Mouse (Mus musculus): ENCODE measurements at regions not wholly inside any gene's neighbourhood (a gene's known extent, or its start where the extent isn't known, plus 50 kb on each side); places are given as distances from the start of the nearest gene placed in this dataset.

DNA sequence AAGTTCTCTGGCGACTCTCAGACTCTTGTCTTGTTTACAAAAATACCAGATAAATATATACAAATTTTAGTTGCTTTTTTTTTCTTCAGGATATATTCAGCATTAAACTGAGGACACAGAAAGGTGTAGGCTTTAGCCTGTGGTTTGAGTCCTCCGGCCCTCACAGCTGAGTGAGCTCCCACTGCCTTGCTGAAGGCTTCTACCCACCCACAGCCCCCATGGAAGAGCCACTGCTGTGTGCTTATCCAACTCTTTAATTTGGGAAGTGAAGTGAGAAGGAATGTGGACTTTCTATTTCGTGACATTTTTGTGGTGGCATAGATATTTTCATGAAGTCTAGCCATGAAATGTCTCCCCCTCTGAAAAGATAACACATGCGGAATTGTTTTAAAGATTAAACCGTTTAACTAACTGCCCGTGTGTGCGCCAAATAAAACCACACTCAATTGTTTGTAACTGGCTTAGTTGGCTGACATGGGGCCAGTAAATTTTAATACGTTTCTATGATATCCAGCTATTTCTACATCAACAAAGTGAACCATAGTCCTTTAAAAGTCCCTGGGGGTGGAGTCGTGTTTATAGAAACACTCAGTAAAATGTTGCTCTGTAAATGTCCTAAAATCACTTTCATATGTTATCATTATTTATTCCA, 174.1 kb downstream of the Slc38a4 start:
- intact Hi-C loops (cut with DNase I): no loop called here

DNA sequence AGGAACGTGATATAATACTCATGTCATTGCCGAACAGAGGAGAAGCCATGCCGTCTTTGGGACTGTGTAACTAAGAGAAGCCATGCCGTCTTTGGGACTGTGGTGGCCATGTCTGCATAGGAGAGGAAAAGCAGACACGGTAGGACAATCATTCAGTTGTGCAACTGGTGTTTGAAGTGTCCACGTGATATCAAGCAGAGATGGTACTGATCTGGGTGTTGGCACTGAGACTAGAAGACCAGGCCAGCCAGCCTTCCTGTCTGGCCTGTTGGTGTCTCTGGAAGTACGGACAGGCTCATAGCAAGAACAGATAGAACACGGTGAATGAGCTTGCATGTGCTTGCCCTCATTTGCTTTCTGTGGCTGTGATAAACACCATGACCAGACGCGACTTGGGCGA, 175.7 kb downstream of the Slc38a4 start:
- intact Hi-C loops (cut with DNase I): no loop called here

DNA sequence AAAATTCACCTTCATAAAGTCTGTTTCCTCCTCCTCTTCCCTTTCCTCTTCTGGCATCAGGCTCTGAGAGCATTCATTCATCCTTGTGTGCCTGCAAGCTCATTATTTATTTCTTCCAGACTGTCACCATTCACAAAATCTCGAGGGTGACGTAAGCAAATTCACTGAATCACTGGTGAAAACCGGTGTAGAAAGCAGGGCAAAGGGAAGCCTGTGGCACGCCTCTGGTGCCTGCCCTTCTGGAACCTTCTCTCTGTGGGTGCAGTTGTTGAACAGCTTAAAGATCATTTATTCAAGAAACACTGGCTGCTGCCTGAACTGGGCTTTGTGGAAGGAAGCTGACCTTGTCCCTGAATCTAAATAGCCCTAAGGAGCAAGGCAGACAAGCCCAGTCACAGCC, 177.0 kb downstream of the Slc38a4 start:
- intact Hi-C loops (cut with DNase I): no loop called here

GRCm38 (mm10) chr15:96877931-96878330, 177.8 kb downstream of the Slc38a4 start:
- intact Hi-C loops (cut with DNase I): no loop called here

- intact Hi-C loops (cut with DNase I): no loop called here
These were observed 177.7 kb upstream of the Slc38a2 start for GRCm38 (mm10) chr15:96877271-96877670.

DNA sequence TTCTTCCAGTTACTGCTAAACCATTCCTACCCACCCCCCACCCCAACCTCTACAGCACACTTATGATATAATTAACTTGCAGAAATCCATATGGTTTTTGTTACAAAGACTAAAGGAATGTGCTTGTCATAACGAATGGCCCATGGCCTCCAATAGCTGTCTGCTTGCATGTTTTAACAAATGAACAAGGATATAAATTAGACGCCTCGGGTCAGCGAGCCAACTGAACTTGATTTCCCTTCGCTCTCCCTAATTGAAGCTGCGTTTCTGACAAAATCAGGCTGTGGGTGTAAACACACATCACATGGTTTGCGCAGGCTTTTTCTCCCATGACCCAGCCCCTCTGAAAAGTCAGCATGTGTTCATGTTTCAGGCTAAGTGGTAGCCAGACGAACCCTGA, 174.6 kb upstream of the Slc38a2 start:
- intact Hi-C loops (cut with DNase I): no loop called here

- intact Hi-C loops (cut with DNase I): no loop called here
These were observed 174.0 kb upstream of the Slc38a2 start for GRCm38 (mm10) chr15:96873562-96873961.

DNA sequence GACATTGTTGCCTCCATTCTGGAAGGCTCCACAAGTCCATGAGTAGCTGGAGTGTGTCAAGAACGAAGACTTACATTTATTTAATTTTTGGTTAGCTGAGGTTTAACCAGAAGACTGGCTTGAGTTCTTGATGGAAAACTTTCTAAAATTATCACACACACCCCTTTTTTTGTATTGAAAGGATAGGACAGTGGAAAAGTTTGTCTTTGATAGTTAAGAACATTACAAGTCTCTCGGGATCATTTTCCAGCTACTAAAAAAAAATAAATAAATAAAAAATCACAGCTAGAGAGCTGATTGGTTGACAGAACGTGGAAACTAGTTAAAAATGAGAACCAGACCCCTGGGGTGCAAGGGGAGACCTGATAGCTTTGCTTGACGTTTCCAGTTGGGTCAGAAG, 173.6 kb upstream of the Slc38a2 start:
- intact Hi-C loops (cut with DNase I): no loop called here

DNA sequence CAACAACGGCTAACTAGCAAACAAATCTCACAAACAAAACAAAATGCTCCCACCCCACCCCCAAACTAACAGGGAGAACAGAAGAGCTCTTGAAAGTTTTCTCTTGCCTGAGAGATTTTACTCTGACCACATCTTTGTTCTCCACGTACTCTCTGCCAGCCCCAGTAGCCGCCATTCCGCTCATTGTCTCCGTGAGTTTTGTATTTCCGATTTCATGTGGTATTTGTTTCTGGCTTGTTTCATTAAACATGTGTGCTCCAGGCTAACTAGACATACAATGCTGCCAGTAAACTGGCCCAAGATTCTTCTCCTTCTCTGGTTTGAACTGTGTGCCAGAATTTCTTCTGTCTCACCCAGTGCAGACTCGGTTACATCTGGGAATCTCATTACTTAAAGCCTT, 168.2 kb upstream of the Slc38a2 start:
- intact Hi-C loops (cut with DNase I): no loop called here

- intact Hi-C loops (cut with DNase I): no loop called here
These were observed 166.4 kb upstream of the Slc38a2 start for GRCm38 (mm10) chr15:96865932-96866331.

- intact Hi-C loops (cut with DNase I): no loop called here
These were observed 158.2 kb upstream of the Slc38a2 start for GRCm38 (mm10) chr15:96857709-96858108.

DNA sequence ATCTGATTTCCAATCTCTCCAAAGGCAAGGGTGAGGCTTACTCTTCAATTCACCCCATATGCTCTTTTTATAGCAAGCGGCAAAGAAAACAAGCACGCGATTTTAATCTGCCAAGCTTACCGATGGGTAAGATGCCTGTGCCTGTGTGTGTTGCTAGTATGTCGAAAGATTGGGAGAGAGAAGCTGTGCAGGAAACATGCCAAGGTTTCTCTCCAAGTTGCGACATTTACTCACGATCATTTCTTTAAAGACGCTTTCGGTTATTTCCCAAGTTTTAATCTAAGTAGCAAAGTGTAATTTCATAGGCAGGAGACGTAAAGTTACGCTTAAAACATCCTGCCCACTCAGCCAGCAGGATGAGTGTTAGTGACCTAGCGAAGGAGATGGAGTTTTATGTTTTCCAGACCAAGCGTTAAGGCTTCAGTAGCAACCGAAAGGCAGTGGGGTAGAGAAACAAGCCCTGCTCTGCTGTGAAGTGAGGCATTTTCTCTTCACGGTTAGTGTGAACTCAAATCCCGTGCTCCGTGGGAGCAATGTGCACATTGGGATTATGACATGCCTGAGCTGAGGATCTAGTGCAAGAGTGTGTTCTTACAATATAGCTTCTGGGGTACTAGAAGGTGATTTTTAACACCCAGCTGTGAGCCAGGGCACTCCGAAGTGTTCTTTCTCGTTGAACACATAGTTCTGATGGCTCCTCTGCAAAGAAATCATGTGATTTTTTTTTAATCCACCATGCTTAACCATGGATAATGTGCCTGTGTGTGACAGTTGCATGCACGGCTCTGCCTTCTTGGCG, 152.6 kb upstream of the Slc38a2 start:
- intact Hi-C loops (cut with DNase I): no loop called here

- intact Hi-C loops (cut with DNase I): no loop called here
These were observed 148.6 kb upstream of the Slc38a2 start for GRCm38 (mm10) chr15:96848150-96848549.

DNA sequence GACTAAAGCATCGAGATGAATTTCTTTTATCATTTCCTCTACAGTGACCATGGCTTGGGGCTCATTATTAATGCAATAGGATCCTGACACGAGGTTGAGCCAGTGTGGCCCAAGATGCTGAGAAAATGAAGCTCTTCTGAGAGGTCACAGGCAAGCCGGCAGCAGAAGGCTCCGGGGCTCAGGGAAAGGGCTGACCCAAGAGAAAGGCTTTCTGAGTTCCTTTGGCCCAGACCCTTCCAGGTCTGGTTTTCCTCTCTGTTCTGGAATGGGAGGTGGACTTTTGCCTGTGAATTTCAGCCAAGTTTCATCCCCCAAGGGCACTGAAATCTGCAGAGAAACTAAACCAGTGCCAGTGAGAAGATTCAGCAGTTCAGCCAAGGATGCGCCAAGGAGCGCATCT, 145.7 kb upstream of the Slc38a2 start:
- intact Hi-C loops (cut with DNase I): no loop called here

DNA sequence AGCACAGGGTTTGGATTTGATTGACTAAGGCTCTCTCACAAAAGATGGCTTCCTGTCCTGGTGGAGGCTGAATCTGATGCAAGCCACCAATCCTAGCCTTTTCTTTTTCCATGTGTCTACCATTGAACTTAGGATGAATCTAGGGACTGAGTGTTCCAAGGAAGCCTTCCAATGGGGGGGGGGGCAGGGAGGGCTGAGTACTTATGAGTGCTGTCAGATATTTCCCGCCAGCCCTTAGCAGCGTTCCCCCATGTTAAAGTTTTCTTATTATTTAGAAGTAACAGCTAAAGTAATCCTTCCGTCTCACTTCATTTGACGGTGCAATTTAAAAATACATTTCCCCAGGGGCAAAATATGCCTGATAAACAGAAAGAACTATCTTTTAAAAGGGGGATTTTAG, 144.8 kb upstream of the Slc38a2 start:
- intact Hi-C loops (cut with DNase I): no loop called here

DNA sequence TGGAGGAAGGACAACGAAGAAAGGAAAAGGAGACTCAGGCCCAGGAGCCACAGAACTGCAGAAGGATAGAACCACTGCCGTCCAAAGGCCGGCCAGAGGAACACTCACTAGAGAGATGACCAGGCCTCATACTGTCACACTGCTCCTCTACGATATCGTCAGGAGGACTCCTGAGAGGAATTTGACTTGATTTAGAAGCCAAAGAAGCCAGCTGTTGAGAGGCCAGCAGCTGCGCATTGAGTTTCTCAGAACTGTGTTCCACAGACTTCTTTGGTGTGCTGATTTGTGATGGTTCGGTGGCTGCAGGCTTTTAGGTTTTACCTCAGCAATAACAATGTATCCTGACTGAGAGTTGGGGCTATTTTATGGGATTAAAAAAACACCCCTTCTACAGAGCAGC, 144.1 kb upstream of the Slc38a2 start:
- intact Hi-C loops (cut with DNase I): no loop called here

DNA sequence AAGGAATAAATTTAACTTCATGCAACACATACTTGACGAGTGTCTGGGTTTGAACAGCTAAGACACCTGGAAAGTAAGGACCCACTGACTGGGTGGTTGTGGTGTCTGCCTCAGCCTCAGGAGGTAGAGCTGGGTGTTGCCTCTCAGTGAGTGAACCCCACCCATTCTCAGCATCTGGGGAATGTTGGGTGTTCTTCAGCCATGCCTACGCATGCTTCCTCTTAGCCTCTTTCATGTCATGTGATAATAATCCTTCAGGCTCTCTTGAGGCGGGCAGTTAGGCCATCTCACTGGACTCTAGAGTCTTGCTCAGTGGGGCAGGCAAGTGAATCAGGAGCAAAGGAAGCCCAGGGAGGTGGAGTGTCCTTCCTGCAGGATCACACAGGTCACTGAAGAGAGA, 143.4 kb upstream of the Slc38a2 start:
- intact Hi-C loops (cut with DNase I): no loop called here

- intact Hi-C loops (cut with DNase I): no loop called here
These were observed 137.1 kb upstream of the Slc38a2 start for GRCm38 (mm10) chr15:96836670-96837069.

DNA sequence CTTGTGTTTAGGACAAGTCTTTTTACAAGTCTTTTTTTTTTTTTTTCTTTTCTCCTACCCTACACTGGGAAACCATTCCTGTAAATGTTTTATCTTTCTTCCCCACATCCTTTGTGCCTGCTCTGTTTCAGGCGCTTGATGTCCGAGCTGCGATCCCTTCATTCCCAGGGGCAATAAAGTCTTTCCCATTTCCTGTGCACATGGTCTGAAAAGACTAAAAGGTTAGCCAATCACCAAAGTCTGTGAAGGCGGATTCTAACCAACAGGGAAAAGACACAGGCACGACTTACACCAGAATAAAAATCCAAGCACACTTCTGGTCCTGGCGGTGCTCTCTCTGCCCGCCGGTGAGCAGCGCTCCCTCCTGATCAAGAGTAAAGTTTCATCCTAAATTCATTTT, 135.3 kb upstream of the Slc38a2 start:
- intact Hi-C loops (cut with DNase I): no loop called here

GRCm38 (mm10) chr15:96834162-96834843, 134.8 kb upstream of the Slc38a2 start:
- intact Hi-C loops (cut with DNase I): no loop called here

- intact Hi-C loops (cut with DNase I): no loop called here
These were observed 132.9 kb upstream of the Slc38a2 start for GRCm38 (mm10) chr15:96832389-96832788.

GRCm38 (mm10) chr15:96831256-96831655, 131.7 kb upstream of the Slc38a2 start:
- intact Hi-C loops (cut with DNase I): no loop called here

DNA sequence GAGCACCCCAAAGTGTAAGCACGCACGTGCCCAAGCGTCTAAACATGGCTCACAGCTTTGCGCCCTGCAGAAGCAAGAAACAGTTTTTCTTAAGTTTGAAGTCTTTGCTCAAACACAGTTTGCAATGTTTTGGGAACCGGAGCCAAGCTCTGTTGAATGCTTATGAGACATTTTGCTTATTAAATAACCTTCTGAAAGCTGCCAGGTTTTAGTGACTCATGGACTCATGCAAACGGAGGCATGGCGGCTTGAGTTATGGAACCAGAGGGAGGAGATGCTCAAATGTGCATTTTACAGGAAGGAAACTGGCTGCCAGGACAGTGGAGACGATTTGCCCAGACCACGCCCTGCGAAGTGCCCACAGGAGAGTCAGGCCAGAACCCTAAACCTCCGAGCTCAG, 131.0 kb upstream of the Slc38a2 start:
- intact Hi-C loops (cut with DNase I): no loop called here

Measured in adrenal gland (tissue).